15 mouse cellular contexts compared by ENCODE assay signal in genomic region chr17:86438763-86439162, GRCm38 (mm10).
DNase-seq lines count a peak whose midpoint lies in the region; ATAC-seq and TF ChIP-seq lines count a peak whose summit lies in the region.
"Had no signal": no experiment of that assay in that cellular context is flagged by ENCODE, and none has a peak within 500 bp of the region (broad histone marks: within the 10 kb centered on the region; RNA-seq: fewer than 3 reads in every experiment).

No protein-coding gene starts in this region.

- H3K9ac ChIP-seq in kidney, embryonic 16.5 days (replicated peaks; ENCODE audit: low read length): no peak overlapping the region
- H3K9ac ChIP-seq in heart, embryonic 14.5 days (ENCODE audit: low read length): no peak overlapping the region
- no peak overlapping the region for H3K9ac ChIP-seq in hindbrain, embryonic 14.5 days
- H3K9ac ChIP-seq: forebrain, embryonic 15.5 days; lung, embryonic 14.5 days had no signal

- peak; percentile 14 for DNase-seq in kidney, adult 2 months
- peak; percentile 76 for DNase-seq in large intestine, adult 2 months (ENCODE audit: low read depth, low spot score)
- no peak for DNase-seq in hindbrain, embryonic 14.5 days (ENCODE audit: low spot score)
- DNase-seq in cerebellum, adult 11 months: no peak
- DNase-seq in adrenal gland, adult 8-10 months: no peak
- DNase-seq: adrenal gland, adult 2 months; cerebellum, adult 9-11 months; lung, embryonic 14.5 days; thymus, postnatal 25 days had no signal

- no peak for ATAC-seq in kidney, embryonic 16.5 days (ENCODE audit: low FRiP score, low TSS enrichment)
- ATAC-seq in heart, embryonic 14.5 days (ENCODE audit: insufficient number of reproducible peaks, insufficient read depth, low FRiP score, low read depth): no peak
- ATAC-seq in hindbrain, embryonic 14.5 days (ENCODE audit: low FRiP score): no peak
- ATAC-seq: forebrain, embryonic 15.5 days; midbrain, embryonic 16.5 days had no signal

- no peak overlapping the region for H3K27ac ChIP-seq in kidney, adult 2 months (ENCODE audit: insufficient read depth, low read depth, low read length)
- no peak overlapping the region for H3K27ac ChIP-seq in kidney, embryonic 16.5 days (ENCODE audit: low read length)
- H3K27ac ChIP-seq in heart, embryonic 14.5 days (replicated peaks in 1 of 2; ENCODE audit: control insufficient read depth in 1 of 2, insufficient read depth in 1 of 2, low read depth in 2 of 2, low read length in 2 of 2): peak overlapping the region in 1 of 2 experiments; percentile 61; a peak in 3 of 4 replicates
- H3K27ac ChIP-seq in small intestine, adult 2 months (ENCODE audit: insufficient read depth, low read depth, low read length): peak overlapping the region; percentile 79
- no peak overlapping the region for H3K27ac ChIP-seq in hindbrain, embryonic 14.5 days
- H3K27ac ChIP-seq: forebrain, embryonic 15.5 days; kidney, postnatal 0 days had no signal

- 81% methylated on average over 5 of the region's 5 CpGs for WGBS in kidney, adult 2 months
- WGBS in kidney, embryonic 16.5 days: 84% methylated on average over 5 of the region's 5 CpGs
- WGBS in heart, embryonic 14.5 days: 44% methylated on average over 5 of the region's 5 CpGs
- 33% methylated on average over 5 of the region's 5 CpGs for WGBS in large intestine, adult 2 months
- 21% methylated on average over 5 of the region's 5 CpGs for WGBS in small intestine, adult 2 months
- WGBS in hindbrain, embryonic 14.5 days: 89% methylated on average over 5 of the region's 5 CpGs

- TF ChIP-seq CTCF in kidney, adult 2 months (conservative IDR thresholded peaks at IDR 0.05; ENCODE audit: insufficient read depth, insufficient read length, low read depth, low read length): no peak
- no peak for TF ChIP-seq CTCF in small intestine, adult 2 months (IDR thresholded peaks at IDR 0.05; ENCODE audit: extremely low read depth, insufficient read length, insufficient replicate concordance, low read depth, low read length)

- no peak for TF ChIP-seq POLR2A in kidney, adult 2 months (IDR thresholded peaks at IDR 0.05; ENCODE audit: low read depth, low read length)
- TF ChIP-seq POLR2A in small intestine, adult 2 months (IDR thresholded peaks at IDR 0.05; ENCODE audit: low read depth, low read length): no peak

- H3K4me1 ChIP-seq in kidney, adult 2 months (ENCODE audit: control insufficient read depth, insufficient read depth, low read length): peaks cover 3% of the 10 kb centered on the region; the same call in 1 of the 2 replicates
- H3K4me1 ChIP-seq in kidney, embryonic 16.5 days (ENCODE audit: insufficient read depth, low read length): no peaks in the 10 kb centered on the region
- peaks cover 32 to 42% of the 10 kb centered on the region in 2 experiments for H3K4me1 ChIP-seq in heart, embryonic 14.5 days (ENCODE audit: control insufficient read depth in 2 of 2, insufficient read depth in 2 of 2, low read length in 2 of 2)
- H3K4me1 ChIP-seq in small intestine, adult 2 months (ENCODE audit: control insufficient read depth, insufficient read depth, insufficient read length, low read length): peaks cover 42% of the 10 kb centered on the region
- no peaks in the 10 kb centered on the region for H3K4me1 ChIP-seq in hindbrain, embryonic 14.5 days (replicated peaks; ENCODE audit: control insufficient read depth, insufficient read depth, low read length)

- H3K4me2 ChIP-seq in kidney, embryonic 16.5 days (replicated peaks; ENCODE audit: low read depth, low read length): no peak overlapping the region
- peak overlapping the region; percentile 30; the same call in 1 of the 2 replicates for H3K4me2 ChIP-seq in heart, embryonic 14.5 days (ENCODE audit: low read length)
- no peak overlapping the region for H3K4me2 ChIP-seq in hindbrain, embryonic 14.5 days (replicated peaks)
- H3K4me2 ChIP-seq: forebrain, embryonic 15.5 days; lung, embryonic 14.5 days had no signal

- no peaks in the 10 kb centered on the region for H3K9me3 ChIP-seq in kidney, embryonic 16.5 days (ENCODE audit: low read length)
- H3K9me3 ChIP-seq in heart, embryonic 14.5 days (ENCODE audit: control insufficient read depth, low read length): no peaks in the 10 kb centered on the region
- no peaks in the 10 kb centered on the region for H3K9me3 ChIP-seq in hindbrain, embryonic 14.5 days (ENCODE audit: control insufficient read depth, low read length)
- H3K9me3 ChIP-seq: forebrain, embryonic 15.5 days had no signal

- no peak overlapping the region for H3K4me3 ChIP-seq in kidney, adult 2 months (ENCODE audit: insufficient read depth, low read depth, low read length)
- no peak overlapping the region for H3K4me3 ChIP-seq in kidney, embryonic 16.5 days (ENCODE audit: low read length)
- no peak overlapping the region for H3K4me3 ChIP-seq in heart, embryonic 14.5 days (ENCODE audit: control insufficient read depth in 1 of 2, insufficient read depth in 1 of 2, low read depth in 1 of 2, low read length in 2 of 2)
- H3K4me3 ChIP-seq in small intestine, adult 2 months (ENCODE audit: low read depth, low read length): no peak overlapping the region
- H3K4me3 ChIP-seq in hindbrain, embryonic 14.5 days (replicated peaks; ENCODE audit: low read length): no peak overlapping the region
- H3K4me3 ChIP-seq: forebrain, embryonic 15.5 days had no signal

- no peaks in the 10 kb centered on the region for H3K36me3 ChIP-seq in kidney, adult 2 months (ENCODE audit: control insufficient read depth, insufficient read depth, low read length)
- H3K36me3 ChIP-seq in kidney, embryonic 16.5 days (ENCODE audit: insufficient read depth, low read length): no peaks in the 10 kb centered on the region
- H3K36me3 ChIP-seq in heart, embryonic 14.5 days (ENCODE audit: control insufficient read depth, insufficient read depth, low read length): no peaks in the 10 kb centered on the region
- H3K36me3 ChIP-seq in small intestine, adult 2 months (ENCODE audit: control insufficient read depth, insufficient read depth, low read length): no peaks in the 10 kb centered on the region
- H3K36me3 ChIP-seq in hindbrain, embryonic 14.5 days (replicated peaks; ENCODE audit: control insufficient read depth, insufficient read depth): no peaks in the 10 kb centered on the region
- H3K36me3 ChIP-seq: forebrain, embryonic 15.5 days had no signal

- no peaks in the 10 kb centered on the region for H3K27me3 ChIP-seq in kidney, adult 2 months (replicated peaks; ENCODE audit: control insufficient read depth, insufficient read depth, low read length)
- no peaks in the 10 kb centered on the region for H3K27me3 ChIP-seq in kidney, embryonic 16.5 days (ENCODE audit: insufficient read depth, low read length)
- no peaks in the 10 kb centered on the region for H3K27me3 ChIP-seq in heart, embryonic 14.5 days (ENCODE audit: control insufficient read depth, insufficient read depth, low read length)
- no peaks in the 10 kb centered on the region for H3K27me3 ChIP-seq in small intestine, adult 2 months (ENCODE audit: control insufficient read depth, insufficient read depth, low read length)
- no peaks in the 10 kb centered on the region for H3K27me3 ChIP-seq in hindbrain, embryonic 14.5 days (ENCODE audit: control insufficient read depth, insufficient read depth, low read length)
- H3K27me3 ChIP-seq: forebrain, embryonic 15.5 days had no signal

Comparison
In these comparisons a context has a peak if more than half of its experiments do, and no peak if none do; other contexts are left out.
1. DNase-seq: peak in kidney, adult 2 months (single experiment) and large intestine, adult 2 months (single experiment); none in hindbrain, embryonic 14.5 days (single experiment), cerebellum, adult 11 months (single experiment) and adrenal gland, adult 8-10 months (single experiment).